ENCODE assay signal across 8 mouse cellular contexts in the genomic region with DNA sequence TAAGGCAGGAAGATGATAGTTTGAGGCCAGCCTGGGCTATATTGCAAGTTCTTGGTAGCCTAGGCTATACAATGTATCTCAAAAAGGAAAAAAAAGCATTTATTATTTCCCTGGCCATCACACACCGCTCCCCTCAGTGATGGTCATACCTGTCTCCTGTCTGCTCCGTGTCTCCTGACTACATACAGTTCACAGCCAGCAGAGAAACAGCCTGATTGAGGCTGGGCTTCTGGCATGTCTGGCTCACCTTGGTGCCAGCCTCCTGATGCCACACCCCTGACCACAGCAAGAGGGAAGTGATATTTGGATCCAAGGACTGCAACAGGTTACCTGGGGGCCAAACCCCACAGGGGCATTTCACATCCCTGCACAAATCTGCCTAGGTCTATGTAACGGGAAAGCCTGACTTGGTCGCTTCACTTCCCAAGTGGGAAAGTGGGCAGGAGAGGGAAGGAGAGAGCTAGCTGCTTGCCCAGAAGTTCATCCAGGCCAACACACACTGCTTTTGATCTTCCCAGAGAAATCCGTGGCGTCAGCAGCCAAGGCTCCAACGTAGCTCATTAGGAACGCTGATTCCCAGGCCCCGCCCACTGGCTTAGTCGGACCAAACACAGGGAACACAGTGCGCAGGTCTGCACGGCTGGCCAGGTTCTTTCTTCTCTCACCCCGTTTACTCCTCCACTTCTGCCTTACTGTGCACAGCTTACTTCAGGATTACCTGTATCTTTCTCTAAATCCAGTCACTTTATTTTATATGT. TPM values are rescaled to one million over a fixed set of nuclear protein-coding genes. Genes with fewer than 3 reads are reported as not detected.
DNase-seq lines count a peak whose midpoint lies in the region; ATAC-seq lines count a peak whose summit lies in the region.

No protein-coding gene starts in this region.

- no peaks in the 10 kb centered on the region for H3K36me3 ChIP-seq in hindbrain, embryonic 10.5 days
- H3K36me3 ChIP-seq in limb, embryonic 13.5 days = no peaks in the 10 kb centered on the region
- H3K36me3 ChIP-seq in midbrain, embryonic 15.5 days (replicated peaks) = no peaks in the 10 kb centered on the region

- no peaks in the 10 kb centered on the region for H3K9me3 ChIP-seq in hindbrain, embryonic 10.5 days
- no peaks in the 10 kb centered on the region for H3K9me3 ChIP-seq in limb, embryonic 13.5 days
- H3K9me3 ChIP-seq in midbrain, embryonic 15.5 days = no peaks in the 10 kb centered on the region

- peak overlapping the region; percentile 27 for H3K4me3 ChIP-seq in hindbrain, embryonic 10.5 days
- H3K4me3 ChIP-seq in limb, embryonic 13.5 days = peak overlapping the region; percentile 10
- peak overlapping the region; percentile 23 for H3K4me3 ChIP-seq in midbrain, embryonic 15.5 days

- peak overlapping the region; percentile 56 for H3K4me2 ChIP-seq in limb, embryonic 13.5 days (replicated peaks)
- H3K4me2 ChIP-seq in midbrain, embryonic 15.5 days = peak overlapping the region; percentile 51

- peak overlapping the region; percentile 41; the same call in 1 of the 2 replicates for H3K27ac ChIP-seq in hindbrain, embryonic 10.5 days
- no peak overlapping the region for H3K27ac ChIP-seq in limb, embryonic 13.5 days
- H3K27ac ChIP-seq in midbrain, embryonic 15.5 days = 0 out of 2 replicates have a peak overlapping the region, but pooled peaks have one; percentile 2

- peak; percentile 17 to 68 for DNase-seq in left cerebral cortex, postnatal 10 days (ENCODE audit: extremely low spot score in 1 of 2, low spot score in 2 of 2)
- DNase-seq in left cerebral cortex, adult 11 months (ENCODE audit: low spot score) = no peak
- DNase-seq in embryo, embryonic 11 days = peak; percentile 86
- peak; percentile 60 for DNase-seq in hindbrain, embryonic 10.5 days (ENCODE audit: low spot score)
- no peak for DNase-seq in c-Kit-positive CD71-positive TER-119-positive erythroid progenitor cells, embryonic 14.5 days (ENCODE audit: low spot score)

- H3K4me1 ChIP-seq in hindbrain, embryonic 10.5 days (replicated peaks) = peaks cover 18% of the 10 kb centered on the region
- H3K4me1 ChIP-seq in limb, embryonic 13.5 days = peaks cover 20% of the 10 kb centered on the region
- peaks cover 7% of the 10 kb centered on the region for H3K4me1 ChIP-seq in midbrain, embryonic 15.5 days

- intact Hi-C loops in left cerebral cortex, postnatal 10 days (cut with DNase I) = no loop called here

- H3K9ac ChIP-seq in limb, embryonic 13.5 days = peak overlapping the region; percentile 50; the same call in 1 of the 2 replicates
- H3K9ac ChIP-seq in midbrain, embryonic 15.5 days = peak overlapping the region; percentile 33; the same call in 1 of the 2 replicates

- H3K27me3 ChIP-seq in hindbrain, embryonic 10.5 days (ENCODE audit: insufficient read depth, poor library complexity, severe bottlenecking) = no peaks in the 10 kb centered on the region
- peaks cover 5% of the 10 kb centered on the region; the same call in 1 of the 2 replicates for H3K27me3 ChIP-seq in limb, embryonic 13.5 days
- no peaks in the 10 kb centered on the region for H3K27me3 ChIP-seq in midbrain, embryonic 15.5 days (replicated peaks)

- peak; percentile 58 for ATAC-seq in limb, embryonic 13.5 days (ENCODE audit: low FRiP score, low read depth)
- ATAC-seq in midbrain, embryonic 15.5 days (replicated peaks) = peak; percentile 90
- no peak for ATAC-seq in monocyte, adult 5-6 weeks (replicated peaks; ENCODE audit: insufficient number of reproducible peaks, low FRiP score, low TSS enrichment, poor library complexity, severe bottlenecking)

- 22% methylated on average over 13 of the region's 13 CpGs for WGBS in hindbrain, embryonic 10.5 days
- WGBS in limb, embryonic 13.5 days = 21% methylated on average over 13 of the region's 13 CpGs
- WGBS in midbrain, embryonic 15.5 days = 20% methylated on average over 13 of the region's 13 CpGs

RNA-seq across cellular contexts. Expression of a gene that starts 20.9 kb away (rescaled TPM):
- total RNA-seq in left cerebral cortex, postnatal 10 days (2021) = 1 to 10 TPM; 7.3 to 7.7 TPM
- polyA plus RNA-seq in hindbrain, embryonic 10.5 days (2016; fragmentation: Nextera tagmentation; extraction: Ambion mirVana) = 0.11 and 0.16 TPM in 2 replicates
- 0.15 and 0.34 TPM in 2 replicates for polyA plus RNA-seq in limb, embryonic 13.5 days (2015; fragmentation: Nextera tagmentation; extraction: Ambion mirVana)
- polyA plus RNA-seq in midbrain, embryonic 15.5 days (2015; fragmentation: Nextera tagmentation; extraction: Ambion mirVana) = 12.1 and 13.3 TPM in 2 replicates
- total RNA-seq in monocyte, adult 5-6 weeks (2017) = not detected in 3 replicates

RNA-seq across cellular contexts. Expression of a gene that starts 37.3 kb away (rescaled TPM):
- 10 to 100 TPM; 14.0 to 16.8 TPM for total RNA-seq in left cerebral cortex, postnatal 10 days (2021)
- 73.5 and 77.1 TPM in 2 replicates for polyA plus RNA-seq in hindbrain, embryonic 10.5 days (2016; fragmentation: Nextera tagmentation; extraction: Ambion mirVana)
- 60.0 and 64.0 TPM in 2 replicates for polyA plus RNA-seq in limb, embryonic 13.5 days (2015; fragmentation: Nextera tagmentation; extraction: Ambion mirVana)
- polyA plus RNA-seq in midbrain, embryonic 15.5 days (2015; fragmentation: Nextera tagmentation; extraction: Ambion mirVana) = 53.0 and 54.1 TPM in 2 replicates
- total RNA-seq in monocyte, adult 5-6 weeks (2017) = 49.0 to 60.7 TPM (median 51.0 TPM) in 3 replicates

Comparison
In these comparisons a context has a peak if more than half of its experiments do, and no peak if none do; other contexts are left out.
1. DNase-seq: peak in left cerebral cortex, postnatal 10 days (2 of 2), embryo, embryonic 11 days (single experiment) and hindbrain, embryonic 10.5 days (single experiment); none in left cerebral cortex, adult 11 months (single experiment) and c-Kit-positive CD71-positive TER-119-positive erythroid progenitor cells, embryonic 14.5 days (single experiment).
2. Peak in every context shown above with its lines, with median percentiles within 50 percentile points of each other: H3K4me3 ChIP-seq.